Mouse (Mus musculus) lung, postnatal 0 days (tissue): ENCODE data around the gene Ak8.

ENCODE experiments used
- CTCF ChIP-seq: IDR thresholded peaks from 2 replicates; pipeline ENCODE4 v1.5.1; 2016; ENCODE audit warnings: antibody characterized with exemption, mild to moderate bottlenecking
- EP300 ChIP-seq: IDR thresholded peaks from 2 replicates; pipeline ENCODE4 v1.6.1; 2016; ENCODE audit warnings: antibody characterized with exemption, mild to moderate bottlenecking, control low read depth

- TF ChIP-seq CTCF (no peak), EP300 (no peak)
Measured at GRCm38 (mm10) chr2:28706787-28707186, 6.8 kb downstream of the Ak8 start.
